Mouse (Mus musculus) neural tube, embryonic 14.5 days (tissue): ENCODE results near the gene Pms2. TPM values are rescaled to one million over a fixed set of nuclear protein-coding genes. Genes with fewer than 3 reads are reported as not detected.

Experiments
- ATAC-seq: fragments of 200-750 bp; cut with Nextera tagmentation; 2 replicates; pipeline ENCODE4 v1.8.0; 2017; ENCODE audit warnings: low read depth, mild to moderate bottlenecking, moderate TSS enrichment, moderate library complexity
- H3K27ac ChIP-seq: fragments of 300-500 bp; sonication (generic); 2 replicates; pipeline ENCODE4 v1.5.1; 2014; ENCODE audit warnings: low read depth, mild to moderate bottlenecking, control low read depth, low read length, moderate library complexity, mixed read lengths
- H3K27me3 ChIP-seq: fragments of 300-500 bp; sonication (generic); 2 replicates; pipeline ENCODE4 v1.6.1; 2014; ENCODE audit warnings: low read length; ENCODE audit not compliant: control insufficient read depth, insufficient read depth
- H3K36me3 ChIP-seq: fragments of 300-500 bp; sonication (generic); 2 replicates; pipeline ENCODE4 v1.6.1; 2014; ENCODE audit warnings: low read length, mixed read lengths; ENCODE audit not compliant: control insufficient read depth, insufficient read depth
- H3K4me1 ChIP-seq: fragments of 300-500 bp; sonication (generic); 2 replicates; pipeline ENCODE4 v1.6.1; 2014; ENCODE audit warnings: low read length; ENCODE audit not compliant: control insufficient read depth, insufficient read depth
- H3K4me2 ChIP-seq: fragments of 300-500 bp; sonication (generic); 2 replicates; pipeline ENCODE4 v1.6.1; 2014; ENCODE audit warnings: mild to moderate bottlenecking, low read depth, low read length, control low read depth
- H3K4me3 ChIP-seq: fragments of 300-500 bp; sonication (generic); 2 replicates; pipeline ENCODE4 v1.5.1; 2014; ENCODE audit warnings: low read depth, low read length, control low read depth, mixed read lengths
- H3K9ac ChIP-seq: fragments of 300-500 bp; sonication (generic); replicated peaks from 2 replicates; pipeline ENCODE4 v1.6.1; 2014; ENCODE audit warnings: low read depth, mild to moderate bottlenecking, control low read depth, low read length, mixed read lengths
- H3K9me3 ChIP-seq: fragments of 300-500 bp; sonication (generic); 2 replicates; pipeline ENCODE4 v1.6.1; 2016; ENCODE audit warnings: low read length; ENCODE audit not compliant: control insufficient read depth
- WGBS: fragments of 180-500 bp; shearing (Covaris S2); extraction: QIAGEN DNeasy Blood & Tissue Kit; methylation state at CpG from one replicate; pipeline ENCODE4 v1.1.7; 2014; 5-methylcytosine and 5-hydroxymethylcytosine counted together
- polyA plus RNA-seq: library from polyadenylated mRNA; unstranded; fragments of >200 nt; fragmentation: Nextera tagmentation; extraction: Ambion mirVana; gene quantifications from 2 replicates; pipeline ENCODE4 v1.2.1, GENCODE M21; 2014

Gene Pms2
- 28.3 and 34.1 TPM in 2 replicates for polyA plus RNA-seq

GRCm38 (mm10) chr5:143909417-143910400 is at the start of gene Pms2, which contains the start of gene Aimp2:
TSS of gene Pms2 (plus strand) at chr5:143909964.
TSS of gene Aimp2 (minus strand) at chr5:143909847.
- H3K27me3 ChIP-seq, result no peaks in the 10 kb centered on the region
- peaks cover 12% of the 10 kb centered on the region for H3K4me1 ChIP-seq
- H3K36me3 ChIP-seq, result peaks cover 9% of the 10 kb centered on the region
- H3K4me3 ChIP-seq, result peak within 1 kb of the TSS; percentile 72
- peak within 1 kb of the TSS; percentile 58 for H3K9ac ChIP-seq
- WGBS, result under 1% methylated on average over 70 of the region's 70 CpGs
- H3K9me3 ChIP-seq, result no peaks in the 10 kb centered on the region
- peak; percentile 100 for ATAC-seq
- H3K27ac ChIP-seq, result peak within 1 kb of the TSS; percentile 67
- H3K4me2 ChIP-seq, result peak within 1 kb of the TSS; percentile 83

GRCm38 (mm10) chr5:143871547-143872169 is 38.1 kb upstream of the Pms2 start:
- Histone ChIP-seq H3K4me2 (no peak overlapping the region), H3K27ac (no peak overlapping the region), H3K4me3 (no peak overlapping the region), H3K9ac (no peak overlapping the region), H3K9me3 (no peaks in the 10 kb centered on the region), H3K36me3 (peaks cover 21% of the 10 kb centered on the region), H3K4me1 (no peaks in the 10 kb centered on the region), H3K27me3 (no peaks in the 10 kb centered on the region)
- ATAC-seq, result no peak
- WGBS, result 92% methylated on average over 11 of the region's 11 CpGs

GRCm38 (mm10) chr5:143874571-143874970 is 35.2 kb upstream of the Pms2 start:
- no peak for ATAC-seq
- H3K4me3 ChIP-seq, result no peak overlapping the region
- WGBS, result 71% methylated on average over 4 of the region's 4 CpGs
- no peaks in the 10 kb centered on the region for H3K9me3 ChIP-seq
- H3K4me1 ChIP-seq, result no peaks in the 10 kb centered on the region
- H3K9ac ChIP-seq, result no peak overlapping the region
- H3K36me3 ChIP-seq, result peaks cover 42% of the 10 kb centered on the region
- no peaks in the 10 kb centered on the region for H3K27me3 ChIP-seq
- no peak overlapping the region for H3K27ac ChIP-seq
- H3K4me2 ChIP-seq, result no peak overlapping the region

- no peak overlapping the region for H3K9ac ChIP-seq
- H3K36me3 ChIP-seq, result peaks cover 70% of the 10 kb centered on the region
- no peak for ATAC-seq
- H3K4me3 ChIP-seq, result no peak overlapping the region
- H3K27me3 ChIP-seq, result no peaks in the 10 kb centered on the region
- WGBS, result 98% methylated on average over 3 of the region's 3 CpGs
- no peak overlapping the region for H3K27ac ChIP-seq
- no peaks in the 10 kb centered on the region for H3K4me1 ChIP-seq
- no peak overlapping the region for H3K4me2 ChIP-seq
- H3K9me3 ChIP-seq, result no peaks in the 10 kb centered on the region
Observed at GRCm38 (mm10) chr5:143885274-143885673, 24.5 kb upstream of the Pms2 start.

GRCm38 (mm10) chr5:143890741-143891140 is 19.0 kb upstream of the Pms2 start:
- H3K9ac ChIP-seq, result no peak overlapping the region
- WGBS, result 91% methylated on average over 6 of the region's 6 CpGs
- no peak overlapping the region for H3K27ac ChIP-seq
- H3K4me1 ChIP-seq, result no peaks in the 10 kb centered on the region
- H3K27me3 ChIP-seq, result no peaks in the 10 kb centered on the region
- peaks cover 56% of the 10 kb centered on the region for H3K36me3 ChIP-seq
- H3K4me3 ChIP-seq, result no peak overlapping the region
- no peak overlapping the region for H3K4me2 ChIP-seq
- no peaks in the 10 kb centered on the region for H3K9me3 ChIP-seq
- no peak for ATAC-seq

- no peak for ATAC-seq
- WGBS, result 79% methylated on average over 9 of the region's 9 CpGs
- Histone ChIP-seq H3K9ac (no peak overlapping the region), H3K9me3 (no peaks in the 10 kb centered on the region), H3K4me2 (no peak overlapping the region), H3K4me3 (no peak overlapping the region), H3K4me1 (no peaks in the 10 kb centered on the region), H3K27ac (no peak overlapping the region), H3K27me3 (no peaks in the 10 kb centered on the region), H3K36me3 (peaks cover 43% of the 10 kb centered on the region)
Observed at GRCm38 (mm10) chr5:143892255-143892886, 17.4 kb upstream of the Pms2 start.

GRCm38 (mm10) chr5:143893396-143893795 is 16.4 kb upstream of the Pms2 start:
- Histone ChIP-seq H3K9me3 (no peaks in the 10 kb centered on the region), H3K4me2 (no peak overlapping the region), H3K27me3 (no peaks in the 10 kb centered on the region), H3K36me3 (peaks cover 45% of the 10 kb centered on the region), H3K4me1 (no peaks in the 10 kb centered on the region), H3K4me3 (no peak overlapping the region), H3K27ac (no peak overlapping the region), H3K9ac (no peak overlapping the region)
- ATAC-seq, result no peak
- WGBS, result 80% methylated on average over 5 of the region's 5 CpGs

GRCm38 (mm10) chr5:143897635-143898330 is 12.0 kb upstream of the Pms2 start, which contains the start of gene Ankrd61:
TSS of gene Ankrd61 (minus strand) at chr5:143897685.
- Histone ChIP-seq H3K9ac (no peak within 1 kb of the TSS), H3K27ac (no peak within 1 kb of the TSS), H3K4me2 (no peak within 1 kb of the TSS), H3K4me3 (no peak within 1 kb of the TSS), H3K9me3 (no peaks in the 10 kb centered on the region), H3K27me3 (no peaks in the 10 kb centered on the region), H3K36me3 (peaks cover 46% of the 10 kb centered on the region), H3K4me1 (no peaks in the 10 kb centered on the region)
- 88% methylated on average over 14 of the region's 14 CpGs for WGBS
- ATAC-seq, result no peak
